Mouse (Mus musculus) spleen, postnatal 4 days (tissue): ENCODE measurements at regions not wholly inside any gene's neighbourhood (a gene's known extent, or its start where the extent isn't known, plus 50 kb on each side); places are given as distances from the start of the nearest gene placed in this dataset.
A peak's percentile ranks its signal among the peaks of the same experiment; 100 is the strongest.
"Not testable (repeated sequence)": the region's sequence is repeated elsewhere in the genome, so short reads cannot be mapped to it uniquely, and the experiment has no call there.

ENCODE experiments used
- DNase-seq, 2 experiments: peaks; one replicate each; pipeline ENCODE4 v3.0.0; 2022; ENCODE audit warnings: low spot score in 2 of 2

GRCm38 (mm10) chr13:73034886-73035285 lies 225.4 kb upstream of the Irx4 start:
- DNase-seq = peak in 1 of 2 experiments; percentile 22

GRCm38 (mm10) chr13:73035336-73035940 lies 224.8 kb upstream of the Irx4 start:
- DNase-seq = peak in 1 of 2 experiments; percentile 44

GRCm38 (mm10) chr13:73039731-73040130 lies 220.5 kb upstream of the Irx4 start:
- DNase-seq = no peak

- no peak for DNase-seq
Observed at GRCm38 (mm10) chr13:73041233-73042040, 218.8 kb upstream of the Irx4 start.

- DNase-seq = no peak
Observed at GRCm38 (mm10) chr13:73069840-73070530, 190.3 kb upstream of the Irx4 start.

GRCm38 (mm10) chr13:73070531-73070908 lies 189.8 kb upstream of the Irx4 start:
- no peak for DNase-seq

GRCm38 (mm10) chr13:73071032-73071431 lies 189.2 kb upstream of the Irx4 start:
- no peak for DNase-seq

GRCm38 (mm10) chr13:73071854-73072852 lies 188.1 kb upstream of the Irx4 start:
- DNase-seq = no peak

- DNase-seq = peak in 1 of 2 experiments; percentile 25
Observed at GRCm38 (mm10) chr13:73077866-73078430, 182.3 kb upstream of the Irx4 start.

- not testable (repeated sequence) for DNase-seq
Observed at GRCm38 (mm10) chr13:73087815-73088214, 172.5 kb upstream of the Irx4 start.

- DNase-seq = no peak
Observed at GRCm38 (mm10) chr13:73091886-73092285, 168.4 kb upstream of the Irx4 start.

GRCm38 (mm10) chr13:73097502-73097901 lies 162.8 kb upstream of the Irx4 start:
- DNase-seq = no peak

GRCm38 (mm10) chr13:73099407-73099806 lies 160.9 kb upstream of the Irx4 start:
- DNase-seq = no peak

GRCm38 (mm10) chr13:73107250-73107993 lies 152.9 kb upstream of the Irx4 start:
- DNase-seq = no peak

GRCm38 (mm10) chr13:73116822-73117632 lies 143.3 kb upstream of the Irx4 start:
- no peak for DNase-seq

GRCm38 (mm10) chr13:73117633-73118076 lies 142.6 kb upstream of the Irx4 start:
- no peak for DNase-seq

GRCm38 (mm10) chr13:73122945-73123344 lies 137.3 kb upstream of the Irx4 start:
- no peak for DNase-seq

GRCm38 (mm10) chr13:73131270-73131669 lies 129.0 kb upstream of the Irx4 start:
- no peak for DNase-seq

- no peak for DNase-seq
Observed at GRCm38 (mm10) chr13:73132746-73133145, 127.5 kb upstream of the Irx4 start.
